Mouse (Mus musculus): ENCODE measurements at regions not wholly inside any gene's neighbourhood (a gene's known extent, or its start where the extent isn't known, plus 50 kb on each side); places are given as distances from the start of the nearest gene placed in this dataset.

GRCm38 (mm10) chr16:97686561-97686960 lies 75.6 kb upstream of the Tmprss2 start:
- no peak for DNase-seq

DNA sequence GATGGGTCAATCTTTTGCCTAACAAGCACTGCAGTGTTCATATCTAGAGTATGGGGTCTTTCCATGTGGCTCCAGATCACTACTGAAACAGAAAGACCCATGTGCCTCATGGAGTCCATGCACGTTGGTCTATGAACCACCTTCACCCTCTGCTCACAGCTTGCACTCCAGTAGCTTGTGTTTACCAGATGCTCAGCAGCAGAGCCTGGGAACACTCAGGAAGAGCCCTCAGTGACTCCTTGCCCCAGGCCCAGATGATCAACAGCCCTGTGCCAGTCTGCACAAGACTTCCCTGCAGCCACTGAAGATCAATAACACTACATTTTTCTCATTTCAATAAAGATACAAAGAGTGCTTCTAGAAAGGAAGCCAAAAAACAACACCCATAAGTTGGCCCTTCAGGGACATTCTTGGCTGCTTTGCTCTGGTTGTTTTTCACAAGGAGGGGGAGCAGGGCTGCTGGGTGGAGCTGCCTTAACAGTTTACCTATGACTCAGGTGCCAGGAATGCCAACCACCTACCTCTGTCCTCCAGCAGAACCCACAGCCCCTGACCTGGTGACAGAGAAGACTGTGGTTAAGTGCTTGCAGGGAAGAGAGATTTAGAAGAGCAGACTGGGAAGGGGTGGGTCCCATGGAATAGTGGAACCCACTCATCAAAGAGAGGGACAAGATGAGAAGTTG lies 74.7 kb upstream of the Tmprss2 start:
- DNase-seq, result no peak

GRCm38 (mm10) chr16:97681191-97681590 lies 70.2 kb upstream of the Tmprss2 start:
- no peak for DNase-seq

DNA sequence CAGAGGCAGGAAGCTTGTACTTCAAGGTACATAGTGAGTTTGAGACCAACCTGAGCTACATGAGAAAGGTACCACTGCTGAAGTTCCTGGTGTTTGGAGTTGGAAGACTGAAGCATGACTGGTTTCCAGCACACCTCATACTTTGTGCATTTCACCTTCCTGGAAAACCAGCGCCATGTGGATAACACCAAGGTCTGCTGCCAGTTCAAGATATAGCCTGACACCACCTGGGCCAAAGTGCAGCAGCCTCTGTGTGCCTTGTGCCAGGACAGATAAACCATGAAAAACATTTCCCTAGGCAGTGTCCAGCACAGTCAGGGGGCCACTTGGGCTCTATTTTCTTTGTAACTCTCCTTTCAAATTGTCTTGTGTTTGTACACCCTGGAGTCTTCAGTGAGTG lies 68.8 kb upstream of the Tmprss2 start:
- no peak for DNase-seq

DNA sequence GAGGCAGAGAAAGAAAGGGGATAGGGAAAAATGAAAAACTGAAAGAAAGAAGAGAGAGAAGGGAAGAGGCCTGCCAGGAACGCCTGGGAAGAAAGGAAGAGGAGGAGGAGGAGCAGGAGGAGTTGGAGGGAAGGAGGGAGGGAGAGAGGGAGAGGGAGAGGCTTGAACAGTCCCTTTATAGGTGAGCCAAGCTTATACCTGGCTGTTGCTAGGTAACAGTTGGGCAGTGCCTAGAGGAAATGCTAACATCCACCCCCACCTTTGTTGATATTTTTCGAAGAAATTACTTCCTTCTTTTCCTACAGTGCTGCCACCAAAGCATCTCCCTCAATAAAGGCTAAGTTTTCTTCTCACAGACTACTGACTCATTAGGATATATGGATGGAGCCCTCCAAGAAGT lies 68.3 kb upstream of the Tmprss2 start:
- DNase-seq, result no peak

DNA sequence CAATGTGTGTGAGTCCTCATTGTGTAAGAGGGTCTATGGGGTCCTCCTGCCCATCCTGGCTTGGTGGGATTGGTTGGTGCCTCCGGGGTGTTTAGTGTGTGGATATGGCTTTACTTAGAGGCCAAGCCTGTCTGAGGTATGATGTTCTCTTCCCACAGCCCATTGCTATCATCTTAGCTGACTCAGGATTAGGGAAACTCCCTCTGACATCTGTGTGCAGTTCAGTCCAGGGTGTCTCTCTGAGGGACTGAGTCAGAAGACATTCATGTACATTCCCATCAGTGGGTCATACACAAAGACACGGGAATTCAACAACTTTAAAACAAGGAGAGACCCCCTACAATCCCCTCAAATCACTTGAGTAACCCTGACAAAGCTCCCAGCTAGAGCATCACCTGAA lies 66.6 kb upstream of the Tmprss2 start:
- no peak for DNase-seq

GRCm38 (mm10) chr16:97673576-97673975 lies 62.6 kb upstream of the Tmprss2 start:
- DNase-seq, result no peak

DNA sequence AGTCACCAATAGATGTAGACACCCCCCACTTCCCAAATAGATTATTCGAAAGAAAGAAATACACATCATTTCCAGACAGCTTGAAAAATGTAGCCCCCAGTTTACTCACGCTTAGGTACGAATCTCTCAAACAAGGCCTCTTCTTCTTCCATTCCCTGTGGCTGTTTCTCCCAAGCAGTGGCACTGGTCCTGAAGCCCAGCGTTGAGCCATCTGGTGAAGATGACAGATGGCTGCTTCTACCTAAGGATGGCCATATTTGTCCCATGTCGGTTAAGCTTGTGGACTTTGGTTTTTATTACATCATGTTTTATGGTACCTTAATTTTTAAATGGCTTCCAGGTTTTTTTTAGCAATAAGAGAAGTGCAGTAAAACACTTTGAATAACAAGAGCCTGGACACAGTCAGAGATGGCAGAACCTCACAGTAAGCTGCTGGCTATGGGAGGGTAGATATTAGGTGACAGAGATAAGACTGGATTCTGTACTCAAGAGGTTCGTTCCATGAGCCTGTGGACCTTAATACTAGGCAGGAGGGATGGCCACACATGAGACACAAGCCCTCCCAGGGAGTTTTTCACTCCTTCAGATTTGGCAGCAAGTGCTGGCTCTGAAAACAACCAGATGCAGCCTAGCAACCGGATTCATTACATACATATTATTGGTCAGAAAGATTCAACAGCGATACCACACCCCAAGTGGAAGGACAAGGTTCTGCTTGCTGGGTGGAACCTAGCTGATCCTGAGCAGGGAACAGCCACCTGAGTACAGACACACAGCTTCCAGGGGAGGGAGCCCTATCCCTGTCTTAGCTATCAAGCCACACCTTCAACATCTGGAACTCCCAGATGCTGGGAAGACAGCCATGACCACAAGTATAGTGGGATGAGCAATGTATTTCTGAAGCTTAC lies 59.4 kb upstream of the Tmprss2 start:
- DNase-seq, result peak; percentile 12

DNA sequence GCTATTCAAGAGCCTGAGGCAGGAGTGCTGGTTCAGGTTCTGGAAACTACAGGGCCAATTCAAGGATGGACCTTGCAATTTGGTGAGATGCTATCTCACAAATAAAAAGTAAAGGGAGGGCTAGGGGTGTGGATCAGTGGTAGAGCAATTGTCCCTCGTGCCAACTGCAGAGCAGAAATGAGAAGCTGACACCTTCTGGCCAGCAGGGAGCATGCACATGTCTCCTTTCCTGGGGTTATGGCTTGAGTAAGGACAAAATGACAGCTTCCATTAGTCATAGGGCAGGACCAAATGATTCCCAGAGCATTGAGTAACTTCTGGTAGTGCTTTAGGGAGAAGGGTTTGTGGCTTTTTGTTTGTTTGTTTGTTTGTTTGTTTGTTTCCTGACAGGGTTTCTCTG lies 56.5 kb upstream of the Tmprss2 start:
- no peak for DNase-seq

DNA sequence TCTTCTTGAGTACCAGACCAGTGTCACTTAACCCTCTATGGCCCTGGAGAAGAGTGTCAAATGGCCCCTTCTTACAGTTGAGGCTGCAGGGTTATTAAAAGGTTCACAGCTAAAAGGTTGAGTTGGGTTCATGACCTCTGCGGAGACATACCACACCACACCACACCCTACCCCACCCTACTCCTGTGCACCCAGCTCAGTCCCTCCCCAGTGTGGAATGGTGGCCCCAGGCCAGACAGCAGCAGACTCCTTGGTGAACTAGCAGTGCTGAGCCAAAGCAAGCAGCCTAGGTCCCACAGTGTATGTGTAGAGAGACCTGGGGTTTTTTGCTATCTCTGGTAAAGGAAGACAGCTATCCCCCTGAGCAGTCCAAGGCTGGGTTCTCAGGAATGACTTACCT lies 54.5 kb upstream of the Tmprss2 start:
- no peak for DNase-seq

Data from heart, postnatal 4 days (tissue).